Mouse (Mus musculus) heart, embryonic 12.5 days (tissue): ENCODE data around the gene Gm26602. TPM values are rescaled to one million over a fixed set of nuclear protein-coding genes. Genes with fewer than 3 reads are reported as not detected.
A peak's percentile ranks its signal among the peaks of the same experiment; 100 is the strongest.

Source experiments
- ATAC-seq: fragments of 200-750 bp; cut with Nextera tagmentation; 2 replicates; pipeline ENCODE4 v1.8.0; 2017; ENCODE audit warnings: moderate TSS enrichment, moderate library complexity; ENCODE audit not compliant: insufficient number of reproducible peaks, low FRiP score
- H3K27ac ChIP-seq: fragments of 300-500 bp; sonication (generic); 2 replicates; pipeline ENCODE4 v1.5.1; 2016; ENCODE audit warnings: mild to moderate bottlenecking, moderate library complexity; ENCODE audit not compliant: poor library complexity, severe bottlenecking
- H3K27me3 ChIP-seq: fragments of 300-500 bp; sonication (generic); replicated peaks from 2 replicates; pipeline ENCODE4 v1.6.1; 2016; ENCODE audit warnings: mild to moderate bottlenecking, moderate library complexity
- H3K36me3 ChIP-seq: fragments of 300-500 bp; sonication (generic); 2 replicates; pipeline ENCODE4 v1.6.1; 2016; ENCODE audit warnings: mild to moderate bottlenecking, moderate library complexity
- H3K4me1 ChIP-seq: fragments of 300-500 bp; sonication (generic); replicated peaks from 2 replicates; pipeline ENCODE4 v1.6.1; 2016; ENCODE audit warnings: mild to moderate bottlenecking
- H3K4me2 ChIP-seq: fragments of 300-500 bp; sonication (generic); 2 replicates; pipeline ENCODE4 v1.6.1; 2016; ENCODE audit warnings: mild to moderate bottlenecking, moderate library complexity
- H3K4me3 ChIP-seq: fragments of 300-500 bp; sonication (generic); 2 replicates; pipeline ENCODE4 v1.5.1; 2016; ENCODE audit warnings: mild to moderate bottlenecking
- H3K9ac ChIP-seq: fragments of 300-500 bp; sonication (generic); 2 replicates; pipeline ENCODE4 v1.6.1; 2016; ENCODE audit warnings: mild to moderate bottlenecking, moderate library complexity
- H3K9me3 ChIP-seq: fragments of 300-500 bp; sonication (generic); replicated peaks from 2 replicates; pipeline ENCODE4 v1.6.1; 2016; ENCODE audit warnings: mild to moderate bottlenecking, moderate library complexity
- WGBS: fragments of 180-500 bp; shearing (Covaris S2); methylation state at CpG from one replicate; pipeline ENCODE4 v1.1.7; 2016; 5-methylcytosine and 5-hydroxymethylcytosine counted together
- polyA plus RNA-seq: library from polyadenylated mRNA; unstranded; fragments of >200 nt; fragmentation: Nextera tagmentation; extraction: Ambion mirVana; gene quantifications from 2 replicates; pipeline ENCODE4 v1.2.1, GENCODE M21; 2016

Gene Gm26602
- polyA plus RNA-seq, 1 experiment from 2014 or later = 19.3 TPM

DNA sequence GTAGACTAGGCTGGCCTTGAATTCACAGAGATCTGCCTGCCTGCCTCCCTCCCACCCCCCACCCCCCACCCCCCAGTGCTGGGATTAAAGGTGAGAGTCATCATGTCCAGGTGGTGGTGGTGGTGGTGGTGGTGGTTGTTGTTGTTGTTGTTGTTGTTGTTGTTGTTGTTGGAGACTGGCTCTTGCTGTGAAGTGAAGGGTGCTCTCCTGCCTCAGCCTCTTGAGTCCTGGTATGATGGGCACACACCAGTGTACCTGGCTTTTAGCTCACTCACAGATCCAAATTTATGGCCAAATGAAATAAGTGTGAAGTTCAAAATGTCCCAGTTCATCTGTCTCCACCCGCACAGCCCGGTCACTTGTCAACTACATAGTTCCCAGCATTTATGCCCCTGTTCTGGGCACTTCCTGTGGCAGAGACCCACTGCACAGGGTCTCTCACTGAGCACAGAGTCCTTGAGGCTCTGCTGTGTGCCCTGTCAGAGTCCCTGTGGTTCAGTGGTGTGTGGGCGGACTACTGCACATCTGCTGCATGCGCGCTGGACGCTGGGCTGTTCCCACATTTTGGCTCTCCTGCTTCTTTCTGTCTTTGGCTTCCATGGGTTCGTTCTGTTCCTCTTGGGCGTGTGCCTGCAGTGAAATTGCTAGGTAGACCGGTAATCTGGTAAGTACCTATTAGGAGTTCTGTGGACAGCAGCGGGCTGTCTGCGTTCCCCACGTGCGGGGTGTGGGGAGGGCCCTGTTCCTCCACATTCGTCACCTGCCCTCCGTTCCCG lies 24.3 kb downstream of the Gm26602 start:
- 92% methylated on average over 16 of the region's 16 CpGs for WGBS
- H3K9me3 ChIP-seq = no peaks in the 10 kb centered on the region
- 0 out of 2 replicates have a peak overlapping the region, but pooled peaks have one; percentile 3 for H3K27ac ChIP-seq
- ATAC-seq = no peak
- H3K4me3 ChIP-seq = no peak overlapping the region
- H3K4me2 ChIP-seq = no peak overlapping the region
- no peaks in the 10 kb centered on the region for H3K27me3 ChIP-seq
- H3K36me3 ChIP-seq = peaks cover 63% of the 10 kb centered on the region
- peaks cover 96% of the 10 kb centered on the region for H3K4me1 ChIP-seq
- H3K9ac ChIP-seq = no peak overlapping the region

DNA sequence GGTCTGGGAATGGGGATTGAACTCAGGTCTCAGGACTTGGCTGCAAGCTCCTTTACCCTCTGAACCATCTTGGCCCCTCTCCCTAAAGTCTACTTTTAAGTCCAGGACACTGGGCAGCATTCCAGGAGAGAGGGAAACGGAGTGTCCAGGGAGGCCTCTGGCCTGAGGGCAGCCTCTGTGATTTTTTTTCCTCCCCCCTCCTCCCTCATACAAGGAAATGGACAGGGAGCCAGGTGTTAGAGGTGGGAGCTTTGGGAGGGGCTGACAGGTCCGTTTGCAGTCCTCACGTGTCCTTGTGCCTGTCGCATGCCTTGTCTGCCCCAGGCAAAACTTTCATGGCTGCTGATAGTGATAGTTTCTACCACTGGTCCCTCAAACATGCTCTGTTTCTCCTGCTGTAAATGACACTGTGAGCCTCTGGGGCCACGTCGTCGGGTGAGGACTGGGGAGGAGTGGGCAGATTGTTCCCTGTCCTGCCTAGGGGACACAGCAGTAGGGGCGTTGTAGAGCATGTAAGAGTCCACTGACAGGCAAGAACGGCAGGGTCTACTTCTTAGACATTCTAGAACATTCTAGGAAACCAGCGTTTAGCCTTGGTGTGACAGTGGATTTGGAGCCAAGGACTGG lies 25.7 kb downstream of the Gm26602 start:
- H3K9ac ChIP-seq = 0 out of 2 replicates have a peak overlapping the region, but pooled peaks have one; percentile 13
- peak overlapping the region; percentile 43 for H3K4me2 ChIP-seq
- peaks cover 58% of the 10 kb centered on the region for H3K36me3 ChIP-seq
- H3K27ac ChIP-seq = peak overlapping the region; percentile 73
- no peaks in the 10 kb centered on the region for H3K9me3 ChIP-seq
- peaks cover 97% of the 10 kb centered on the region for H3K4me1 ChIP-seq
- ATAC-seq = no peak
- peak overlapping the region; percentile 5; the same call in 1 of the 2 replicates for H3K4me3 ChIP-seq
- WGBS = 47% methylated on average over 10 of the region's 10 CpGs
- no peaks in the 10 kb centered on the region for H3K27me3 ChIP-seq

DNA sequence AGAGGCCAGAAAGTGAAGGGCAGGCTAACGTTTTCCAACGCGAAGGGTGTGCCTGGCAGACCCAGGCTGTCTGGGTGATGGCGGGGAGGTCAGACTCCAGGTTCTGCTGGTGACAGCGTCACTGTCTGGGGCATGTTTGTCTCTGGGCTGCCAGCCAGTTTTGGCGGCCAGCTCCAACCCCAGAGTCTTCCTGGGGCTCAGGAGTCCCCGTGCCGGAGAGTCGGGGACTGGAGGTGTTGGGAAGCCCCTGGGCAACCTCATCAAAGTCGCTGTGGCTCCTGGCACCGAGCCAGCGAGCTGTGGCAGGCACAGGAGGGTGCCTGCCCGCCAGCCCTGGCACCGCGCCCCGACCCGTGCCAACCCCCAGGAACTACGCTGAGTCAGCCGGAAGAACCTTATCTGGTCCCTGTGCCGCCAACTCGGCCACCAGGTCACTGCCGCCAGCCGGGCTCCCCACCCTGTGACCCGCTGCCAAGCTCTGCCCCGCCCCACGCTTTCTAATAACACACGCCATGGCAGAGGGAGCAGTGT lies 26.3 kb downstream of the Gm26602 start:
- H3K9ac ChIP-seq = peak overlapping the region; percentile 13; the same call in 1 of the 2 replicates
- peaks cover 55% of the 10 kb centered on the region for H3K36me3 ChIP-seq
- WGBS = 49% methylated on average over 27 of the region's 27 CpGs
- peak overlapping the region; percentile 73 for H3K27ac ChIP-seq
- peak; percentile 58 for ATAC-seq
- peak overlapping the region; percentile 43 for H3K4me2 ChIP-seq
- H3K4me1 ChIP-seq = peaks cover 91% of the 10 kb centered on the region
- H3K4me3 ChIP-seq = peak overlapping the region; percentile 5; the same call in 1 of the 2 replicates
- H3K9me3 ChIP-seq = no peaks in the 10 kb centered on the region
- no peaks in the 10 kb centered on the region for H3K27me3 ChIP-seq

- Histone ChIP-seq H3K27ac (no peak overlapping the region), H3K36me3 (peaks cover 52% of the 10 kb centered on the region), H3K4me2 (no peak overlapping the region), H3K9ac (peak overlapping the region; percentile 34; the same call in 1 of the 2 replicates), H3K9me3 (no peaks in the 10 kb centered on the region), H3K4me1 (peaks cover 81% of the 10 kb centered on the region), H3K27me3 (no peaks in the 10 kb centered on the region), H3K4me3 (no peak overlapping the region)
- WGBS = 84% methylated on average over 11 of the region's 11 CpGs
- ATAC-seq = no peak
Observed at GRCm38 (mm10) chr10:79937775-79938526, 27.3 kb downstream of the Gm26602 start.

- Histone ChIP-seq H3K36me3 (peaks cover 35% of the 10 kb centered on the region), H3K9me3 (no peaks in the 10 kb centered on the region), H3K4me2 (peak overlapping the region; percentile 25), H3K27ac (peak overlapping the region; percentile 28; the same call in 1 of the 2 replicates), H3K4me3 (no peak overlapping the region), H3K27me3 (no peaks in the 10 kb centered on the region), H3K4me1 (peaks cover 72% of the 10 kb centered on the region), H3K9ac (peak overlapping the region; percentile 24; the same call in 1 of the 2 replicates)
- WGBS = 47% methylated on average over 7 of the region's 7 CpGs
- no peak for ATAC-seq
Observed at GRCm38 (mm10) chr10:79940749-79941148, 30.1 kb downstream of the Gm26602 start.

DNA sequence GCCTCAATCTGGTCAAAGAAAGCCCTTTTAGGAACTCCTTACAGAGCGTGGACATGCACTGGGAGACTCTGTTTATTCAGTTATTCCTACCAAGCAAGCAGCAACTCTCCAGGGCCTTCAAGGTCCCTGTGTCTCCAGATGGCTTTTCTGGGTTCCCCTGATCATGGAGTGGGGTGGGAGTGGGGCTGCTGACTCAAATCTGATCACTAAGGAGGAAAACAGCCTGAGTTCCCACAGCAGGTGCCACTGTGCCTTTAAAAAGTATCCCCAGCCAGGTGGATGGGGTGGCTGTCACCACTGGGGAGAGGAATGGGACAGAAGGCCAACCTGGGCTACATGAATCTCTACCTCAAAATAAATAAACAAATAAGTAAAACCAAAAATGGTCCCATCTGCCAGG lies 32.3 kb downstream of the Gm26602 start:
- no peak overlapping the region for H3K4me2 ChIP-seq
- 0 out of 2 replicates have a peak overlapping the region, but pooled peaks have one; percentile 20 for H3K9ac ChIP-seq
- H3K36me3 ChIP-seq = peaks cover 36% of the 10 kb centered on the region
- no peak overlapping the region for H3K27ac ChIP-seq
- H3K4me1 ChIP-seq = peaks cover 70% of the 10 kb centered on the region
- no peaks in the 10 kb centered on the region for H3K27me3 ChIP-seq
- H3K4me3 ChIP-seq = no peak overlapping the region
- WGBS = 80% methylated on average over 1 of the region's 1 CpGs
- no peaks in the 10 kb centered on the region for H3K9me3 ChIP-seq
- no peak for ATAC-seq

GRCm38 (mm10) chr10:79943471-79943901 lies 32.8 kb downstream of the Gm26602 start:
- ATAC-seq = no peak
- Histone ChIP-seq H3K9ac (no peak overlapping the region), H3K4me2 (peak overlapping the region; percentile 48; the same call in 1 of the 2 replicates), H3K36me3 (peaks cover 33% of the 10 kb centered on the region), H3K4me3 (no peak overlapping the region), H3K27ac (no peak overlapping the region), H3K27me3 (no peaks in the 10 kb centered on the region), H3K4me1 (peaks cover 65% of the 10 kb centered on the region), H3K9me3 (no peaks in the 10 kb centered on the region)
- 89% methylated on average over 9 of the region's 9 CpGs for WGBS

- Histone ChIP-seq H3K4me1 (peaks cover 47% of the 10 kb centered on the region), H3K4me3 (no peak overlapping the region), H3K27ac (peak overlapping the region; percentile 73), H3K4me2 (peak overlapping the region; percentile 48), H3K36me3 (peaks cover 39% of the 10 kb centered on the region), H3K9ac (peak overlapping the region; percentile 48), H3K27me3 (no peaks in the 10 kb centered on the region), H3K9me3 (no peaks in the 10 kb centered on the region)
- ATAC-seq = peak; percentile 20; the same call in 1 of the 2 replicates
- 35% methylated on average over 16 of the region's 16 CpGs for WGBS
Observed at GRCm38 (mm10) chr10:79945507-79946234, 35.0 kb downstream of the Gm26602 start.

- peaks cover 40% of the 10 kb centered on the region for H3K4me1 ChIP-seq
- H3K27me3 ChIP-seq = no peaks in the 10 kb centered on the region
- H3K9me3 ChIP-seq = no peaks in the 10 kb centered on the region
- WGBS = 21% methylated on average over 7 of the region's 7 CpGs
- peak; percentile 88 for ATAC-seq
- H3K4me2 ChIP-seq = peak overlapping the region; percentile 48
- peak overlapping the region; percentile 48 for H3K9ac ChIP-seq
- peak overlapping the region; percentile 73 for H3K27ac ChIP-seq
- peaks cover 49% of the 10 kb centered on the region for H3K36me3 ChIP-seq
- H3K4me3 ChIP-seq = peak overlapping the region; percentile 8; the same call in 1 of the 2 replicates
Observed at GRCm38 (mm10) chr10:79946752-79947322, 36.2 kb downstream of the Gm26602 start.

- H3K9me3 ChIP-seq = no peaks in the 10 kb centered on the region
- 62% methylated on average over 6 of the region's 6 CpGs for WGBS
- peaks cover 45% of the 10 kb centered on the region for H3K36me3 ChIP-seq
- ATAC-seq = no peak
- H3K27ac ChIP-seq = peak overlapping the region; percentile 73
- peak overlapping the region; percentile 4; the same call in 1 of the 2 replicates for H3K4me3 ChIP-seq
- H3K9ac ChIP-seq = peak overlapping the region; percentile 48
- H3K4me1 ChIP-seq = peaks cover 40% of the 10 kb centered on the region
- no peaks in the 10 kb centered on the region for H3K27me3 ChIP-seq
- H3K4me2 ChIP-seq = peak overlapping the region; percentile 48
Observed at GRCm38 (mm10) chr10:79947502-79947901, 36.8 kb downstream of the Gm26602 start.
